Mouse (Mus musculus): ENCODE results near the gene Sez6l.

Sez6l gene

GRCm38 (mm10) chr5:112584155-112584769, 7.3 kb upstream of the Sez6l start:
- no peak for DNase-seq (ENCODE audit: low spot score in 2 of 2)

GRCm38 (mm10) chr5:112583304-112583703, 6.3 kb upstream of the Sez6l start:
- no peak for DNase-seq (ENCODE audit: low spot score in 2 of 2)

GRCm38 (mm10) chr5:112577750-112578149, 765 bp upstream of the Sez6l start:
- DNase-seq (ENCODE audit: low spot score in 2 of 2) = no peak

- no peak for DNase-seq (ENCODE audit: low spot score in 2 of 2)
Measured at GRCm38 (mm10) chr5:112576361-112576992, 508 bp downstream of the Sez6l start.

GRCm38 (mm10) chr5:112575151-112575915, 1.7 kb downstream of the Sez6l start:
- DNase-seq (ENCODE audit: low spot score in 2 of 2) = no peak

- no peak for DNase-seq (ENCODE audit: low spot score in 2 of 2)
Measured at GRCm38 (mm10) chr5:112573916-112574315, 3.1 kb downstream of the Sez6l start.

- DNase-seq (ENCODE audit: low spot score in 2 of 2) = no peak
Measured at GRCm38 (mm10) chr5:112572217-112572616, 4.8 kb downstream of the Sez6l start.

- DNase-seq (ENCODE audit: low spot score in 2 of 2) = no peak
Measured at GRCm38 (mm10) chr5:112565489-112565888, 11.5 kb downstream of the Sez6l start.

- no peak for DNase-seq (ENCODE audit: low spot score in 2 of 2)
Measured at GRCm38 (mm10) chr5:112565083-112565482, 11.9 kb downstream of the Sez6l start.

GRCm38 (mm10) chr5:112560869-112561499, 16.0 kb downstream of the Sez6l start:
- no peak for DNase-seq (ENCODE audit: low spot score in 2 of 2)

GRCm38 (mm10) chr5:112560139-112560538, 16.8 kb downstream of the Sez6l start:
- DNase-seq (ENCODE audit: low spot score in 2 of 2) = no peak

GRCm38 (mm10) chr5:112557396-112557795, 19.6 kb downstream of the Sez6l start:
- no peak for DNase-seq (ENCODE audit: low spot score in 2 of 2)

- no peak for DNase-seq (ENCODE audit: low spot score in 2 of 2)
Measured at GRCm38 (mm10) chr5:112556640-112557039, 20.3 kb downstream of the Sez6l start.

- no peak for DNase-seq (ENCODE audit: low spot score in 2 of 2)
Measured at GRCm38 (mm10) chr5:112554508-112554907, 22.5 kb downstream of the Sez6l start.

GRCm38 (mm10) chr5:112552786-112553185, 24.2 kb downstream of the Sez6l start:
- no peak for DNase-seq (ENCODE audit: low spot score in 2 of 2)

GRCm38 (mm10) chr5:112551975-112552728, 24.8 kb downstream of the Sez6l start:
- DNase-seq (ENCODE audit: low spot score in 2 of 2) = no peak

GRCm38 (mm10) chr5:112548846-112549620, 28.0 kb downstream of the Sez6l start:
- DNase-seq (ENCODE audit: low spot score in 2 of 2) = no peak

GRCm38 (mm10) chr5:112546771-112547170, 30.2 kb downstream of the Sez6l start:
- no peak for DNase-seq (ENCODE audit: low spot score in 2 of 2)

- DNase-seq (ENCODE audit: low spot score in 2 of 2) = no peak
Measured at GRCm38 (mm10) chr5:112538295-112538694, 38.7 kb downstream of the Sez6l start.

- DNase-seq (ENCODE audit: low spot score in 2 of 2) = no peak
Measured at GRCm38 (mm10) chr5:112535868-112536267, 41.1 kb downstream of the Sez6l start.

GRCm38 (mm10) chr5:112534146-112534545, 42.8 kb downstream of the Sez6l start:
- no peak for DNase-seq (ENCODE audit: low spot score in 2 of 2)

Data from spleen, postnatal 14 days (tissue).